Mouse (Mus musculus) CD8-positive naive resting alpha-beta T cell, adult 2 months (primary cell): Measurements from ENCODE around the gene Mrpl12.

Experiments
- DNase-seq, 2 experiments: peaks; one replicate each; pipeline ENCODE4 v3.0.0; 2022; ENCODE audit warnings: low read depth in 2 of 2, low spot score in 2 of 2

Mrpl12 gene

GRCm38 (mm10) chr11:120484265-120484981, at the start of gene Mrpl12:
Gene Mrpl12 (plus strand): TSS chr11:120484613.
- peak; percentile 74 to 80 for DNase-seq

GRCm38 (mm10) chr11:120437152-120437856, 47.1 kb upstream of the Mrpl12 start, which contains the start of gene Nploc4:
Gene Nploc4 (minus strand): TSS chr11:120437708.
- peak; percentile 81 to 84 for DNase-seq

- DNase-seq: no peak
Observed at GRCm38 (mm10) chr11:120437857-120438385, 46.5 kb upstream of the Mrpl12 start.

- no peak for DNase-seq
Observed at GRCm38 (mm10) chr11:120442344-120442743, 42.1 kb upstream of the Mrpl12 start, which contains the start of gene Tspan10. Gene Tspan10 (plus strand): TSS chr11:120442644.

GRCm38 (mm10) chr11:120442765-120443280, 41.6 kb upstream of the Mrpl12 start:
- no peak for DNase-seq

GRCm38 (mm10) chr11:120444106-120444505, 40.3 kb upstream of the Mrpl12 start:
- no peak for DNase-seq

GRCm38 (mm10) chr11:120445475-120445874, 38.9 kb upstream of the Mrpl12 start:
- DNase-seq: no peak

GRCm38 (mm10) chr11:120447179-120447578, 37.2 kb upstream of the Mrpl12 start:
- DNase-seq: no peak

GRCm38 (mm10) chr11:120452246-120452645, 32.2 kb upstream of the Mrpl12 start:
- DNase-seq: no peak

GRCm38 (mm10) chr11:120453306-120453705, 31.1 kb upstream of the Mrpl12 start, which contains the start of gene Pde6g:
Gene Pde6g (minus strand): TSS chr11:120453500.
- no peak for DNase-seq

- no peak for DNase-seq
Observed at GRCm38 (mm10) chr11:120454965-120455364, 29.4 kb upstream of the Mrpl12 start.

- DNase-seq: no peak
Observed at GRCm38 (mm10) chr11:120455413-120455812, 29.0 kb upstream of the Mrpl12 start.

- DNase-seq: no peak
Observed at GRCm38 (mm10) chr11:120457370-120457769, 27.0 kb upstream of the Mrpl12 start.

- peak; percentile 34 to 50 for DNase-seq
Observed at GRCm38 (mm10) chr11:120457772-120458751, 26.4 kb upstream of the Mrpl12 start, which contains the start of the genes Oxld1 and Ccdc137. Gene Oxld1 (minus strand): TSS chr11:120458068. Gene Ccdc137 (plus strand): TSS chr11:120458115.

GRCm38 (mm10) chr11:120458847-120459597, 25.4 kb upstream of the Mrpl12 start:
- no peak for DNase-seq

GRCm38 (mm10) chr11:120463536-120463935, 20.9 kb upstream of the Mrpl12 start:
- DNase-seq: no peak

GRCm38 (mm10) chr11:120464365-120464764, 20.0 kb upstream of the Mrpl12 start:
- no peak for DNase-seq

GRCm38 (mm10) chr11:120465521-120465920, 18.9 kb upstream of the Mrpl12 start:
- no peak for DNase-seq

- DNase-seq: peak; percentile 92 to 93
Observed at GRCm38 (mm10) chr11:120467051-120467735, 17.2 kb upstream of the Mrpl12 start, which contains the start of gene Arl16. Gene Arl16 (minus strand): TSS chr11:120467607.
